Mouse (Mus musculus) kidney, embryonic 16.5 days (tissue): ENCODE data around the gene Bpifa6. TPM values are rescaled to one million over a fixed set of nuclear protein-coding genes. Genes with fewer than 3 reads are reported as not detected.

Experiments
- ATAC-seq: fragments of 200-750 bp; cut with Nextera tagmentation; 2 replicates; pipeline ENCODE4 v1.8.0; 2017; ENCODE audit warnings: moderate TSS enrichment; ENCODE audit not compliant: low FRiP score, low TSS enrichment
- H3K27ac ChIP-seq: fragments of 300-500 bp; sonication (generic); 2 replicates; pipeline ENCODE4 v1.5.1; 2014; ENCODE audit warnings: low read length
- H3K27me3 ChIP-seq: fragments of 300-500 bp; sonication (generic); 2 replicates; pipeline ENCODE4 v1.6.1; 2014; ENCODE audit warnings: low read length, control low read depth, mixed read lengths; ENCODE audit not compliant: insufficient read depth
- H3K36me3 ChIP-seq: fragments of 300-500 bp; sonication (generic); 2 replicates; pipeline ENCODE4 v1.6.1; 2014; ENCODE audit warnings: low read length, control low read depth, mixed read lengths; ENCODE audit not compliant: insufficient read depth
- H3K4me1 ChIP-seq: fragments of 300-500 bp; sonication (generic); 2 replicates; pipeline ENCODE4 v1.6.1; 2014; ENCODE audit warnings: low read length, control low read depth, mixed read lengths; ENCODE audit not compliant: insufficient read depth
- H3K4me2 ChIP-seq: fragments of 300-500 bp; sonication (generic); replicated peaks from 2 replicates; pipeline ENCODE4 v1.6.1; 2014; ENCODE audit warnings: low read depth, low read length
- H3K4me3 ChIP-seq: fragments of 300-500 bp; sonication (generic); 2 replicates; pipeline ENCODE4 v1.5.1; 2014; ENCODE audit warnings: mild to moderate bottlenecking, low read length
- H3K9ac ChIP-seq: fragments of 300-500 bp; sonication (generic); replicated peaks from 2 replicates; pipeline ENCODE4 v1.6.1; 2014; ENCODE audit warnings: low read length
- H3K9me3 ChIP-seq: fragments of 300-500 bp; sonication (generic); 2 replicates; pipeline ENCODE4 v1.6.1; 2016; ENCODE audit warnings: low read length, control low read depth
- WGBS: fragments of 180-500 bp; shearing (Covaris S2); extraction: QIAGEN DNeasy Blood & Tissue Kit; methylation state at CpG from one replicate; pipeline ENCODE4 v1.1.7; 2014; 5-methylcytosine and 5-hydroxymethylcytosine counted together
- polyA plus RNA-seq: library from polyadenylated mRNA; unstranded; fragments of >200 nt; fragmentation: Nextera tagmentation; extraction: Ambion mirVana; gene quantifications from 2 replicates; pipeline ENCODE4 v1.2.1, GENCODE M21; 2015

The Bpifa6 gene
- not detected in 2 replicates for polyA plus RNA-seq

GRCm38 (mm10) chr2:153974582-153974981 is at the start of gene Bpifa6:
Gene Bpifa6 (plus strand): TSS chr2:153974945.
- Histone ChIP-seq H3K9ac (no peak within 1 kb of the TSS), H3K4me3 (no peak within 1 kb of the TSS), H3K27ac (no peak within 1 kb of the TSS), H3K4me1 (no peaks in the 10 kb centered on the region), H3K36me3 (no peaks in the 10 kb centered on the region), H3K27me3 (no peaks in the 10 kb centered on the region), H3K4me2 (no peak within 1 kb of the TSS), H3K9me3 (no peaks in the 10 kb centered on the region)
- ATAC-seq: no peak
- WGBS: 75% methylated on average over 5 of the region's 5 CpGs

GRCm38 (mm10) chr2:153929871-153930413 is 44.8 kb upstream of the Bpifa6 start:
- no peak overlapping the region for H3K27ac ChIP-seq
- peak; percentile 67; the same call in 1 of the 2 replicates for ATAC-seq
- H3K4me3 ChIP-seq: no peak overlapping the region
- H3K4me1 ChIP-seq: no peaks in the 10 kb centered on the region
- no peaks in the 10 kb centered on the region for H3K36me3 ChIP-seq
- H3K9ac ChIP-seq: no peak overlapping the region
- no peak overlapping the region for H3K4me2 ChIP-seq
- 45% methylated on average over 3 of the region's 3 CpGs for WGBS
- H3K9me3 ChIP-seq: no peaks in the 10 kb centered on the region
- H3K27me3 ChIP-seq: no peaks in the 10 kb centered on the region

- Histone ChIP-seq H3K4me3 (no peak overlapping the region), H3K9ac (no peak overlapping the region), H3K27me3 (no peaks in the 10 kb centered on the region), H3K4me1 (no peaks in the 10 kb centered on the region), H3K27ac (no peak overlapping the region), H3K36me3 (no peaks in the 10 kb centered on the region), H3K4me2 (no peak overlapping the region), H3K9me3 (no peaks in the 10 kb centered on the region)
- no peak for ATAC-seq
- 77% methylated on average over 6 of the region's 6 CpGs for WGBS
Measured at GRCm38 (mm10) chr2:153931125-153931524, 43.6 kb upstream of the Bpifa6 start.

GRCm38 (mm10) chr2:153933311-153933710 is 41.4 kb upstream of the Bpifa6 start:
- Histone ChIP-seq H3K27ac (no peak overlapping the region), H3K9ac (no peak overlapping the region), H3K27me3 (no peaks in the 10 kb centered on the region), H3K9me3 (no peaks in the 10 kb centered on the region), H3K4me2 (no peak overlapping the region), H3K4me3 (no peak overlapping the region), H3K4me1 (no peaks in the 10 kb centered on the region), H3K36me3 (no peaks in the 10 kb centered on the region)
- ATAC-seq: no peak
- WGBS: 79% methylated on average over 6 of the region's 6 CpGs

DNA sequence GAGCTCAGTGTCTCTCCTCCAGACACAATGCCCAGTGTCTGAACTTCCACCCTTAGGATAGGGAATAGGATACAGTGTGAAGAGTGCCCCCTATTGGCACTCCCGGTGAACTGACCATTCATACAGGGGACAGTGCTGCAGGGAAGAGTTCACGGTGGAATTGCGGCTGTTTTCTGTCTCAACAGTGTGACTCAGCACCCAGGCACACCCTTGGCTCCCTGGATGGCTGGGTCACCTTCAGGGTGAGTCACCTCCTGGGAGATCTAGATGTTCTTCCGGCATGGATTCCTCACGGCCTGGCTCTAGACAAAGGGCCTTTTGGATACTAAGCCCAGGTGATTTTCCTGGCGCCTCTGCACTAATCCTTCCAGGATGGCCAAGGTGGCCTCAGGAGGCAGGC is 39.4 kb upstream of the Bpifa6 start:
- Histone ChIP-seq H3K9me3 (no peaks in the 10 kb centered on the region), H3K9ac (no peak overlapping the region), H3K4me1 (no peaks in the 10 kb centered on the region), H3K4me3 (no peak overlapping the region), H3K36me3 (no peaks in the 10 kb centered on the region), H3K27me3 (no peaks in the 10 kb centered on the region), H3K4me2 (no peak overlapping the region), H3K27ac (no peak overlapping the region)
- 88% methylated on average over 6 of the region's 6 CpGs for WGBS
- ATAC-seq: no peak

GRCm38 (mm10) chr2:153937843-153938242 is 36.9 kb upstream of the Bpifa6 start, which contains the start of gene Bpifb4:
Gene Bpifb4 (plus strand): TSS chr2:153938212.
- H3K4me2 ChIP-seq: no peak within 1 kb of the TSS
- no peaks in the 10 kb centered on the region for H3K4me1 ChIP-seq
- H3K27ac ChIP-seq: no peak within 1 kb of the TSS
- no peak for ATAC-seq
- no peak within 1 kb of the TSS for H3K4me3 ChIP-seq
- 89% methylated on average over 5 of the region's 5 CpGs for WGBS
- H3K9ac ChIP-seq: no peak within 1 kb of the TSS
- no peaks in the 10 kb centered on the region for H3K36me3 ChIP-seq
- H3K27me3 ChIP-seq: no peaks in the 10 kb centered on the region
- no peaks in the 10 kb centered on the region for H3K9me3 ChIP-seq

GRCm38 (mm10) chr2:153943537-153943936 is 31.2 kb upstream of the Bpifa6 start:
- H3K27ac ChIP-seq: no peak overlapping the region
- no peaks in the 10 kb centered on the region for H3K9me3 ChIP-seq
- no peaks in the 10 kb centered on the region for H3K27me3 ChIP-seq
- H3K9ac ChIP-seq: no peak overlapping the region
- H3K36me3 ChIP-seq: no peaks in the 10 kb centered on the region
- no peak for ATAC-seq
- no peak overlapping the region for H3K4me3 ChIP-seq
- H3K4me2 ChIP-seq: no peak overlapping the region
- H3K4me1 ChIP-seq: no peaks in the 10 kb centered on the region
- WGBS: 31% methylated on average over 3 of the region's 3 CpGs

DNA sequence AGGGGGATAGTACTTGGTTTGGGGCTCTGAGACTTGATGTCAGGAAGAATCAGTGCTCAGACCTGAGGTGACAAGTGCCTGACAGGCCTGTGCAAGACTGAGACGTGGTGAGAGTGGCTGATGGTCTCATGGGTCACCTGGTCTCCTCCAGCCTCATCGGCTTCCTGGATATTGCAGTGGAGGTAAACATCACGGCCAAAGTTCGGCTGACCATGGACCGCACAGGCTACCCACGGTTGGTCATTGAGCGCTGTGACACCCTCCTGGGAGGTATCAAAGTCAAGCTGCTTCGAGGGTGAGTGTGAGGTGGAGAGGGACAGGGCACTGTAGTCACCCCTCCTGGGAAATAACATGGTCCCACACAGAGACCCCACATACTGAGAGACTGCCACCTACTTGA is 30.2 kb upstream of the Bpifa6 start:
- ATAC-seq: no peak
- Histone ChIP-seq H3K36me3 (no peaks in the 10 kb centered on the region), H3K27ac (no peak overlapping the region), H3K9ac (no peak overlapping the region), H3K27me3 (no peaks in the 10 kb centered on the region), H3K4me1 (no peaks in the 10 kb centered on the region), H3K9me3 (no peaks in the 10 kb centered on the region), H3K4me3 (no peak overlapping the region), H3K4me2 (no peak overlapping the region)
- WGBS: 76% methylated on average over 8 of the region's 8 CpGs

GRCm38 (mm10) chr2:153952897-153953296 is 21.8 kb upstream of the Bpifa6 start:
- H3K4me2 ChIP-seq: no peak overlapping the region
- no peaks in the 10 kb centered on the region for H3K4me1 ChIP-seq
- no peaks in the 10 kb centered on the region for H3K9me3 ChIP-seq
- no peaks in the 10 kb centered on the region for H3K27me3 ChIP-seq
- no peak overlapping the region for H3K4me3 ChIP-seq
- H3K36me3 ChIP-seq: no peaks in the 10 kb centered on the region
- no peak for ATAC-seq
- H3K27ac ChIP-seq: no peak overlapping the region
- H3K9ac ChIP-seq: no peak overlapping the region
- 26% methylated on average over 6 of the region's 6 CpGs for WGBS

- Histone ChIP-seq H3K27ac (no peak overlapping the region), H3K36me3 (no peaks in the 10 kb centered on the region), H3K4me1 (no peaks in the 10 kb centered on the region), H3K9me3 (no peaks in the 10 kb centered on the region), H3K4me2 (peak overlapping the region; percentile 38), H3K9ac (no peak overlapping the region), H3K27me3 (no peaks in the 10 kb centered on the region), H3K4me3 (no peak overlapping the region)
- WGBS: 7% methylated on average over 6 of the region's 6 CpGs
- ATAC-seq: no peak
Measured at GRCm38 (mm10) chr2:153953836-153954235, 20.9 kb upstream of the Bpifa6 start.
